In the genomic region with DNA sequence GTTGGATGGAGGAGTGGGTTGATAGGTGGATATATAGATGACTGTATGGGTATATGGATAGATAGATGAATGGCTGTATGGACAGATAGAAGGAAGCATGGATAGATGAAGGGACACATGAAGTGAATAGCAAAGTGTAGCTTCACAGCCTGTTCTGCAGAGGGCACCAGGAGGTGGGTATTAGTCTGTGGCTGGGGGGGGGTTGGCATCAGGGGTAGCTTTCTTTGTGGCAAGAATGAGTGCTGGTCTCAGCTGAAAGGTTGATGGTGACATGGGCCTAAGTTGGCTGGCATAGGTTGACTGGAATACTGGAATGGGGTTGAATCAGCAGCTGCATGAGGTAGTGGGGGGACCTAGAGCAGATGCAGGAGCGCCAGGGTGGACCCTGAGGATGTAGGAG, we compare ENCODE assay signal across 11 mouse cellular contexts. TPM values are rescaled to one million over a fixed set of nuclear protein-coding genes. Genes with fewer than 3 reads are reported as not detected.
A peak's percentile ranks its signal among the peaks of the same experiment; 100 is the strongest.
DNase-seq lines count a peak whose midpoint lies in the region; ATAC-seq lines count a peak whose summit lies in the region.
"Had no signal": no experiment of that assay in that cellular context is flagged by ENCODE, and none has a peak within 500 bp of the region (broad histone marks: within the 10 kb centered on the region; RNA-seq: fewer than 3 reads in every experiment).

No protein-coding gene starts in this region.

- WGBS in heart, embryonic 14.5 days = 14% methylated on average over 1 of the region's 1 CpGs
- 0% methylated on average over 1 of the region's 1 CpGs for WGBS in embryonic facial prominence, embryonic 13.5 days
- 4% methylated on average over 1 of the region's 1 CpGs for WGBS in hindbrain, embryonic 10.5 days
- WGBS in midbrain, embryonic 12.5 days = 7% methylated on average over 1 of the region's 1 CpGs

- H3K27me3 ChIP-seq in heart, embryonic 14.5 days (ENCODE audit: control insufficient read depth, insufficient read depth, low read length) = peaks cover 46% of the 10 kb centered on the region
- peaks cover 83% of the 10 kb centered on the region for H3K27me3 ChIP-seq in embryonic facial prominence, embryonic 13.5 days
- peaks cover 91% of the 10 kb centered on the region for H3K27me3 ChIP-seq in hindbrain, embryonic 10.5 days (ENCODE audit: insufficient read depth, poor library complexity, severe bottlenecking)
- H3K27me3 ChIP-seq in midbrain, embryonic 12.5 days = peaks cover 31% of the 10 kb centered on the region

- no peaks in the 10 kb centered on the region for H3K9me3 ChIP-seq in heart, embryonic 14.5 days (ENCODE audit: control insufficient read depth, low read length)
- no peaks in the 10 kb centered on the region for H3K9me3 ChIP-seq in embryonic facial prominence, embryonic 13.5 days
- H3K9me3 ChIP-seq in hindbrain, embryonic 10.5 days = no peaks in the 10 kb centered on the region
- H3K9me3 ChIP-seq in midbrain, embryonic 12.5 days = no peaks in the 10 kb centered on the region

- peaks cover 16 to 33% of the 10 kb centered on the region in 2 experiments for H3K4me1 ChIP-seq in heart, embryonic 14.5 days (ENCODE audit: control insufficient read depth in 2 of 2, insufficient read depth in 2 of 2, low read length in 2 of 2)
- peaks cover 33% of the 10 kb centered on the region for H3K4me1 ChIP-seq in embryonic facial prominence, embryonic 13.5 days
- peaks cover 58% of the 10 kb centered on the region for H3K4me1 ChIP-seq in hindbrain, embryonic 10.5 days (replicated peaks)
- peaks cover 43% of the 10 kb centered on the region for H3K4me1 ChIP-seq in midbrain, embryonic 12.5 days

- no peak for DNase-seq in heart, adult 18-20 months
- DNase-seq in hindbrain, embryonic 10.5 days (ENCODE audit: low spot score) = no peak
- no peak for DNase-seq in lung, postnatal 10 days
- no peak for DNase-seq in testis, postnatal 10 days (ENCODE audit: low spot score)
- DNase-seq: kidney, adult 8-10 months; thymus, postnatal 25 days had no signal

- no peak overlapping the region for H3K27ac ChIP-seq in heart, embryonic 14.5 days (replicated peaks in 1 of 2; ENCODE audit: control insufficient read depth in 1 of 2, insufficient read depth in 1 of 2, low read depth in 2 of 2, low read length in 2 of 2)
- no peak overlapping the region for H3K27ac ChIP-seq in embryonic facial prominence, embryonic 13.5 days
- peak overlapping the region; percentile 98 for H3K27ac ChIP-seq in hindbrain, embryonic 10.5 days
- peak overlapping the region; percentile 98 for H3K27ac ChIP-seq in midbrain, embryonic 12.5 days (replicated peaks)

- ATAC-seq in heart, embryonic 14.5 days (ENCODE audit: insufficient number of reproducible peaks, insufficient read depth, low FRiP score, low read depth) = no peak
- no peak for ATAC-seq in embryonic facial prominence, embryonic 13.5 days (ENCODE audit: insufficient number of reproducible peaks, insufficient read depth, low FRiP score, low TSS enrichment, low read depth)
- no peak for ATAC-seq in midbrain, embryonic 12.5 days (ENCODE audit: low FRiP score, low read depth)
- no peak for ATAC-seq in granulocyte monocyte progenitor cell, adult 5-6 weeks (replicated peaks; ENCODE audit: poor library complexity, severe bottlenecking)

- H3K9ac ChIP-seq in heart, embryonic 14.5 days (ENCODE audit: low read length) = peak overlapping the region; percentile 87; the same call in 1 of the 2 replicates
- H3K9ac ChIP-seq in embryonic facial prominence, embryonic 13.5 days = peak overlapping the region; percentile 71; the same call in 1 of the 2 replicates
- peak overlapping the region; percentile 99 for H3K9ac ChIP-seq in midbrain, embryonic 12.5 days (replicated peaks)

- no peak overlapping the region; a peak in 1 of 4 replicates for H3K4me3 ChIP-seq in heart, embryonic 14.5 days (ENCODE audit: control insufficient read depth in 1 of 2, insufficient read depth in 1 of 2, low read depth in 1 of 2, low read length in 2 of 2)
- no peak overlapping the region for H3K4me3 ChIP-seq in embryonic facial prominence, embryonic 13.5 days
- H3K4me3 ChIP-seq in hindbrain, embryonic 10.5 days = peak overlapping the region; percentile 67
- H3K4me3 ChIP-seq in midbrain, embryonic 12.5 days = peak overlapping the region; percentile 76

- no peaks in the 10 kb centered on the region for H3K36me3 ChIP-seq in heart, embryonic 14.5 days (ENCODE audit: control insufficient read depth, insufficient read depth, low read length)
- no peaks in the 10 kb centered on the region for H3K36me3 ChIP-seq in embryonic facial prominence, embryonic 13.5 days
- peaks cover 18% of the 10 kb centered on the region for H3K36me3 ChIP-seq in hindbrain, embryonic 10.5 days
- peaks cover 19% of the 10 kb centered on the region for H3K36me3 ChIP-seq in midbrain, embryonic 12.5 days

- H3K4me2 ChIP-seq in heart, embryonic 14.5 days (ENCODE audit: low read length) = peak overlapping the region; percentile 81; the same call in 1 of the 2 replicates
- H3K4me2 ChIP-seq in embryonic facial prominence, embryonic 13.5 days = peak overlapping the region; percentile 61; the same call in 1 of the 2 replicates
- H3K4me2 ChIP-seq in midbrain, embryonic 12.5 days (replicated peaks) = peak overlapping the region; percentile 90

RNA-seq across cellular contexts. Expression of a gene that starts 12.4 kb away (rescaled TPM):
- polyA plus RNA-seq in heart, embryonic 14.5 days (2014; fragmentation: Nextera tagmentation; extraction: Ambion mirVana) = 4.1 and 4.5 TPM in 2 replicates
- total RNA-seq in heart, adult 18-20 months (2021) = 10 to 100 TPM; 31.2 to 66.0 TPM
- polyA plus RNA-seq in embryonic facial prominence, embryonic 13.5 days (2015; fragmentation: Nextera tagmentation; extraction: Ambion mirVana) = 1.5 and 1.6 TPM in 2 replicates
- polyA plus RNA-seq in hindbrain, embryonic 10.5 days (2016; fragmentation: Nextera tagmentation; extraction: Ambion mirVana) = 1.7 and 4.4 TPM in 2 replicates
- 12.0 and 13.5 TPM in 2 replicates for polyA plus RNA-seq in midbrain, embryonic 12.5 days (2016; fragmentation: Nextera tagmentation; extraction: Ambion mirVana)
- total RNA-seq in granulocyte monocyte progenitor cell, adult 5-6 weeks (2014; fragmentation: Nextera tagmentation) = not detected in 2 replicates
- total RNA-seq in granulocyte monocyte progenitor cell, adult 5-6 weeks (2017) = not detected in 2 replicates

RNA-seq across cellular contexts. Expression of a gene that starts 24.0 kb away (rescaled TPM):
- 0.34 and 1.4 TPM in 2 replicates for polyA plus RNA-seq in heart, embryonic 14.5 days (2014; fragmentation: Nextera tagmentation; extraction: Ambion mirVana)
- total RNA-seq in heart, adult 18-20 months (2021) = 1 to 10 TPM in 1 of 2 experiments, under 1 TPM in 1; 0.41 to 1.4 TPM
- polyA plus RNA-seq in embryonic facial prominence, embryonic 13.5 days (2015; fragmentation: Nextera tagmentation; extraction: Ambion mirVana) = 0.69 and 2.2 TPM in 2 replicates
- 0.78 and 1.8 TPM in 2 replicates for polyA plus RNA-seq in hindbrain, embryonic 10.5 days (2016; fragmentation: Nextera tagmentation; extraction: Ambion mirVana)
- 3.4 and 5.1 TPM in 2 replicates for polyA plus RNA-seq in midbrain, embryonic 12.5 days (2016; fragmentation: Nextera tagmentation; extraction: Ambion mirVana)
- total RNA-seq in granulocyte monocyte progenitor cell, adult 5-6 weeks (2014; fragmentation: Nextera tagmentation) = not detected in 2 replicates
- not detected in 2 replicates for total RNA-seq in granulocyte monocyte progenitor cell, adult 5-6 weeks (2017)
- total RNA-seq: gastrocnemius, postnatal 4 days had no signal

RNA-seq across cellular contexts. Expression of a gene that starts 26.6 kb away (rescaled TPM):
- polyA plus RNA-seq in heart, embryonic 14.5 days (2014; fragmentation: Nextera tagmentation; extraction: Ambion mirVana) = 128 and 131 TPM in 2 replicates
- 100 to 1,000 TPM in 1 of 2 experiments, 10 to 100 TPM in 1; 98.6 to 108 TPM for total RNA-seq in heart, adult 18-20 months (2021)
- 93.6 and 106 TPM in 2 replicates for polyA plus RNA-seq in embryonic facial prominence, embryonic 13.5 days (2015; fragmentation: Nextera tagmentation; extraction: Ambion mirVana)
- polyA plus RNA-seq in hindbrain, embryonic 10.5 days (2016; fragmentation: Nextera tagmentation; extraction: Ambion mirVana) = 86.2 and 89.2 TPM in 2 replicates
- 56.2 and 58.1 TPM in 2 replicates for polyA plus RNA-seq in midbrain, embryonic 12.5 days (2016; fragmentation: Nextera tagmentation; extraction: Ambion mirVana)
- total RNA-seq in granulocyte monocyte progenitor cell, adult 5-6 weeks (2014; fragmentation: Nextera tagmentation) = 26.4 and 62.3 TPM in 2 replicates
- total RNA-seq in granulocyte monocyte progenitor cell, adult 5-6 weeks (2017) = 15.9 and 31.2 TPM in 2 replicates

RNA-seq across cellular contexts. Expression of a gene that starts 55.1 kb away (rescaled TPM):
- polyA plus RNA-seq in heart, embryonic 14.5 days (2014; fragmentation: Nextera tagmentation; extraction: Ambion mirVana) = 101 and 114 TPM in 2 replicates
- total RNA-seq in heart, adult 18-20 months (2021) = 10 to 100 TPM; 79.6 to 85.6 TPM
- polyA plus RNA-seq in embryonic facial prominence, embryonic 13.5 days (2015; fragmentation: Nextera tagmentation; extraction: Ambion mirVana) = 126 and 129 TPM in 2 replicates
- polyA plus RNA-seq in hindbrain, embryonic 10.5 days (2016; fragmentation: Nextera tagmentation; extraction: Ambion mirVana) = 102 and 122 TPM in 2 replicates
- polyA plus RNA-seq in midbrain, embryonic 12.5 days (2016; fragmentation: Nextera tagmentation; extraction: Ambion mirVana) = 132 and 136 TPM in 2 replicates
- total RNA-seq in granulocyte monocyte progenitor cell, adult 5-6 weeks (2014; fragmentation: Nextera tagmentation) = 63.1 and 126 TPM in 2 replicates
- total RNA-seq in granulocyte monocyte progenitor cell, adult 5-6 weeks (2017) = 33.7 and 42.0 TPM in 2 replicates

RNA-seq across cellular contexts. Expression of a gene that starts 55.2 kb away (rescaled TPM):
- polyA plus RNA-seq in heart, embryonic 14.5 days (2014; fragmentation: Nextera tagmentation; extraction: Ambion mirVana) = 8.7 and 9.2 TPM in 2 replicates
- 1 to 10 TPM; 1.6 to 4.3 TPM for total RNA-seq in heart, adult 18-20 months (2021)
- polyA plus RNA-seq in embryonic facial prominence, embryonic 13.5 days (2015; fragmentation: Nextera tagmentation; extraction: Ambion mirVana) = 19.9 and 22.4 TPM in 2 replicates
- polyA plus RNA-seq in hindbrain, embryonic 10.5 days (2016; fragmentation: Nextera tagmentation; extraction: Ambion mirVana) = 17.1 and 20.5 TPM in 2 replicates
- 32.4 and 35.1 TPM in 2 replicates for polyA plus RNA-seq in midbrain, embryonic 12.5 days (2016; fragmentation: Nextera tagmentation; extraction: Ambion mirVana)
- total RNA-seq in granulocyte monocyte progenitor cell, adult 5-6 weeks (2014; fragmentation: Nextera tagmentation) = 12.3 TPM in 1 of 2 replicates, not detected in the other
- total RNA-seq in granulocyte monocyte progenitor cell, adult 5-6 weeks (2017) = 0.67 and 3.0 TPM in 2 replicates

Comparison
In these comparisons a context has a peak if more than half of its experiments do, and no peak if none do; other contexts are left out.
1. H3K27ac ChIP-seq: peak in hindbrain, embryonic 10.5 days (single experiment) and midbrain, embryonic 12.5 days (single experiment); none in heart, embryonic 14.5 days (0 of 2) and embryonic facial prominence, embryonic 13.5 days (single experiment).
2. H3K4me3 ChIP-seq: peak in hindbrain, embryonic 10.5 days (single experiment) and midbrain, embryonic 12.5 days (single experiment); none in heart, embryonic 14.5 days (0 of 2) and embryonic facial prominence, embryonic 13.5 days (single experiment).
3. Peak in every context shown above with its lines, with median percentiles within 50 percentile points of each other: H3K4me2 ChIP-seq and H3K9ac ChIP-seq.